Mouse (Mus musculus) cerebellum, postnatal 14 days (tissue): ENCODE measurements around the gene Rbbp5.
A peak's percentile ranks its signal among the peaks of the same experiment; 100 is the strongest.

Experiments
- DNase-seq, 2 experiments: peaks; one replicate each; pipeline ENCODE4 v3.0.0; 2021; ENCODE audit warnings: mixed read lengths in 2 of 2

Gene Rbbp5

GRCm38 (mm10) chr1:132541824-132542599 is 64.8 kb downstream of the Rbbp5 start:
- DNase-seq: peak; percentile 63 to 65

GRCm38 (mm10) chr1:132542762-132543306 is 65.7 kb downstream of the Rbbp5 start, which contains the start of gene Cntn2:
Cntn2 (minus strand) TSS chr1:132543256.
- peak; percentile 91 to 92 for DNase-seq

- peak; percentile 51 to 61 for DNase-seq
Observed at GRCm38 (mm10) chr1:132543789-132544188, 66.6 kb downstream of the Rbbp5 start.
